Mouse (Mus musculus) layer of hippocampus, adult 8-10 months (tissue): Measurements from ENCODE around the gene L3hypdh. TPM values are rescaled to one million over a fixed set of nuclear protein-coding genes. Genes with fewer than 3 reads are reported as not detected.
"Not testable (repeated sequence)": the region's sequence is repeated elsewhere in the genome, so short reads cannot be mapped to it uniquely, and the experiment has no call there.

Experiments used
- DNase-seq, 2 experiments: peaks; one replicate each; pipeline ENCODE4 v3.0.0; 2022; ENCODE audit warnings: low spot score in 2 of 2
- microRNA-seq, 2 experiments: library from miRNA; unstranded; fragments of <30 nt; microRNA quantifications; one replicate each; pipeline ENCODE4 v1.2.0; 2022
- total RNA-seq, 4 experiments: library from RNA; stranded (reverse); gene quantifications; 2 replicates each; pipeline ENCODE4 v1.2.4; 2022

L3hypdh gene
- total RNA-seq, 4 experiments from 2014 or later = 1.6 to 3.7 (median 2.9) TPM

GRCm38 (mm10) chr12:72053851-72054250 lies 31.4 kb downstream of the L3hypdh start:
- no peak for DNase-seq

GRCm38 (mm10) chr12:72053303-72053702 lies 31.9 kb downstream of the L3hypdh start:
- DNase-seq = no peak

- no peak for DNase-seq
Observed at GRCm38 (mm10) chr12:72052571-72052970, 32.7 kb downstream of the L3hypdh start.

GRCm38 (mm10) chr12:72050821-72051220 lies 34.4 kb downstream of the L3hypdh start:
- DNase-seq = no peak

GRCm38 (mm10) chr12:72050156-72050555 lies 35.1 kb downstream of the L3hypdh start:
- DNase-seq = not testable (repeated sequence)

- DNase-seq = no peak
Observed at GRCm38 (mm10) chr12:72047513-72047912, 37.7 kb downstream of the L3hypdh start.

- no peak for DNase-seq
Observed at GRCm38 (mm10) chr12:72041238-72041637, 44.0 kb downstream of the L3hypdh start.

- DNase-seq = no peak
Observed at GRCm38 (mm10) chr12:72039501-72039900, 45.7 kb downstream of the L3hypdh start.

GRCm38 (mm10) chr12:72038866-72039265 lies 46.4 kb downstream of the L3hypdh start:
- DNase-seq = no peak

- no peak for DNase-seq
Observed at GRCm38 (mm10) chr12:72037049-72037448, 48.2 kb downstream of the L3hypdh start.

GRCm38 (mm10) chr12:72036097-72036661 lies 49.1 kb downstream of the L3hypdh start:
- no peak for DNase-seq

- no peak for DNase-seq
Observed at GRCm38 (mm10) chr12:72031794-72032193, 53.4 kb downstream of the L3hypdh start.

GRCm38 (mm10) chr12:72031171-72031570 lies 54.1 kb downstream of the L3hypdh start:
- no peak for DNase-seq

GRCm38 (mm10) chr12:72025275-72025795 lies 59.9 kb downstream of the L3hypdh start:
- DNase-seq = no peak

GRCm38 (mm10) chr12:72023572-72023971 lies 61.7 kb downstream of the L3hypdh start:
- no peak for DNase-seq

Small RNA genes lying within 50 kb of the gene (microRNA-seq; reads per million reads assigned to microRNA genes)
- 0 reads per million in 2 experiments for gene Gm24466

Other genes with a start within 250 kb of the L3hypdh start
- gene Gpr135, start 14.3 kb downstream of the L3hypdh start, total RNA-seq = 10 to 100 TPM; 11.8 to 13.3 (median 12.9) TPM
- gene Jkamp, start 150 bp upstream of the L3hypdh start, total RNA-seq = 10 to 100 TPM; 54.7 to 61.8 (median 57.0) TPM
- gene Ccdc175, start 99.6 kb upstream of the L3hypdh start, total RNA-seq = under 1 TPM in 1 of 4 experiments, not detected in 3; 0.13 TPM